Mouse (Mus musculus) embryonic fibroblast, embryonic 13.5 days (primary cell): ENCODE measurements around the gene Syne2. TPM values are rescaled to one million over a fixed set of nuclear protein-coding genes. Genes with fewer than 3 reads are reported as not detected.
"Not testable (repeated sequence)": the region's sequence is repeated elsewhere in the genome, so short reads cannot be mapped to it uniquely, and the experiment has no call there.

Experiments used
- H3K27ac ChIP-seq: 2 replicates; pipeline ENCODE4 v1.5.1; 2012; ENCODE audit warnings: low read length, control low read depth, inconsistent platforms; ENCODE audit not compliant: insufficient read depth
- H3K4me1 ChIP-seq: 2 replicates; pipeline ENCODE4 v1.6.1; 2011; ENCODE audit warnings: low read length; ENCODE audit not compliant: control insufficient read depth, insufficient read depth
- H3K4me3 ChIP-seq: 2 replicates; pipeline ENCODE4 v1.5.1; 2011; ENCODE audit warnings: mild to moderate bottlenecking, control low read depth, low read length; ENCODE audit not compliant: insufficient read depth
- CTCF ChIP-seq: IDR thresholded peaks from 2 replicates; pipeline ENCODE4 v1.5.1; 2011; ENCODE audit warnings: mild to moderate bottlenecking, control low read depth, low read length, moderate library complexity, borderline replicate concordance; ENCODE audit not compliant: insufficient read depth
- POLR2A ChIP-seq: IDR thresholded peaks from 2 replicates; pipeline ENCODE4 v1.6.1; 2011; ENCODE audit warnings: low read depth, mild to moderate bottlenecking, control low read depth, low read length, moderate library complexity
- polyA plus RNA-seq: library from polyadenylated mRNA; stranded (reverse); fragments of >200 nt; gene quantifications from 2 replicates; pipeline ENCODE4 v1.2.4, GENCODE M21; 2011; ENCODE audit warnings: low read depth; ENCODE audit not compliant: missing spikeins, insufficient read length

The Syne2 gene
- polyA plus RNA-seq, 1 experiment = 10.9 TPM

- H3K27ac ChIP-seq = no peak overlapping the region
- no peak for TF ChIP-seq POLR2A
- no peak for TF ChIP-seq CTCF
- no peak overlapping the region for H3K4me3 ChIP-seq
- peaks cover 2% of the 10 kb centered on the region; the same call in 1 of the 2 replicates for H3K4me1 ChIP-seq
These were observed 299.8 kb downstream of the Syne2 start for GRCm38 (mm10) chr12:76117632-76118153.

- H3K4me3 ChIP-seq = no peak overlapping the region
- TF ChIP-seq CTCF (no peak), POLR2A (no peak)
- no peaks in the 10 kb centered on the region for H3K4me1 ChIP-seq
- H3K27ac ChIP-seq = no peak overlapping the region
These were observed 305.3 kb downstream of the Syne2 start for GRCm38 (mm10) chr12:76123223-76123622.

DNA sequence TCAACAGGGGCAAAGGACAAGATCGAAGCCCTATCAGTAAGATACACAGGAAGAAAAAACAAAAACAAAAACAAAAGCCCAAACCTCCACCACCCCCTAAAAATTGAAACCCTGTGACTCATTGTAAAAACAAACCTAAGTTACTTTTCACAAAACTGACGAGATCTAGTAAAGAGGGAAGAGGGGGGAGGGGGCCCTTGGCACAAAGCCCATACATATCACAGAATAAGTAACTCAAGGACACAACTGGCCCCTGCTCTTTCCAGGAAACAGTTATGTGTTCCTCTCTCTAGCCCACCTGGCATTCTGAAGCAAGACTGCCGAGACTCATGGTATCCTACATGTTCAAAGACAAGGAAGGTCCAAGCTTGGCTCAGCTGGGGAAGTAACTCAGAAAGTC lies 310.4 kb downstream of the Syne2 start:
- H3K4me1 ChIP-seq = no peaks in the 10 kb centered on the region
- no peak overlapping the region for H3K4me3 ChIP-seq
- no peak overlapping the region for H3K27ac ChIP-seq
- TF ChIP-seq CTCF (no peak), POLR2A (no peak)

DNA sequence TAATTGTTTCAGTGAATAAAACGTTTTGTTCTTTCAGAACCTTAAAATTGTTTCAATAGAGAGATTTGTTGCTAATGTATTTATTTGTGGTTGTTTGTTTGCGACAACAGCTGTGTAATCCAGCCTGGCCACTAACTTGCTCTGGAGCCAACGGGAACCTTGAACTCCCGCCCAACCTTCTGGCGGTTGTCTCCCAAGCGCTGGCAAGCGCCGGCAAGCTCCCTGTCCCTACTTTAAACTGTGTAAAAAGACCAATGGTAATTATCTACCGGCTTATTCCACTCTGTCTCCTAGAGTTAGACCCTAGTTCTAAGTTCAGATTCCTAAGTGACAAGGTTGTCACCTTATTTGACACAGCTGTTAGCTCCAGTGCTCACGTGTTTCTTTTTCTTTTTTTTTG lies 310.9 kb downstream of the Syne2 start:
- no peak overlapping the region for H3K27ac ChIP-seq
- no peak overlapping the region for H3K4me3 ChIP-seq
- TF ChIP-seq POLR2A (no peak), CTCF (no peak)
- no peaks in the 10 kb centered on the region for H3K4me1 ChIP-seq

- Histone ChIP-seq H3K4me1 (no peaks in the 10 kb centered on the region), H3K27ac (no peak overlapping the region), H3K4me3 (no peak overlapping the region)
- TF ChIP-seq POLR2A (no peak), CTCF (peak; percentile 48)
These were observed 312.3 kb downstream of the Syne2 start for GRCm38 (mm10) chr12:76130281-76130680.

GRCm38 (mm10) chr12:76130891-76131290 lies 313.0 kb downstream of the Syne2 start:
- Histone ChIP-seq H3K4me3 (no peak overlapping the region), H3K4me1 (no peaks in the 10 kb centered on the region), H3K27ac (no peak overlapping the region)
- no peak for TF ChIP-seq CTCF
- TF ChIP-seq POLR2A = no peak

DNA sequence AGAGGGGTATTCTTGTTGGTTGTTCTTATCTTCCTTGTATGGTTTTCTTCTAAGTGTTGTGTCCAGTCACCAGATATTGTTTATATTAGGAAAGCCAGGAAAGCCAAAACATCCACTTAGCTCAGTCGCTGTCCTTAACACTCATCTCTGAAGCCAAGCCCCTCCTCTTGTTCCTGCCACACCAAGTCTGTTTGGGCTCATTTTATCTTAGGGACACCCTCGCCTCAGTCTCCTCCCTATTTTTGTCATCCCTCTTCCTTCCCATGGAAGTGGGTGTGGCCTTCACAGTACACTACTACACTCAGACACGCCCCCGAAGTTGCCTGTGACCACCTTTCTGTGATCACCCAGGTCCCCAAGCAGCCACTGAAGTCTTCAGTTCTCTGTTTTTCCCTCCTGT lies 314.7 kb downstream of the Syne2 start:
- no peak overlapping the region for H3K27ac ChIP-seq
- H3K4me3 ChIP-seq = no peak overlapping the region
- no peaks in the 10 kb centered on the region for H3K4me1 ChIP-seq
- TF ChIP-seq POLR2A (no peak), CTCF (no peak)

DNA sequence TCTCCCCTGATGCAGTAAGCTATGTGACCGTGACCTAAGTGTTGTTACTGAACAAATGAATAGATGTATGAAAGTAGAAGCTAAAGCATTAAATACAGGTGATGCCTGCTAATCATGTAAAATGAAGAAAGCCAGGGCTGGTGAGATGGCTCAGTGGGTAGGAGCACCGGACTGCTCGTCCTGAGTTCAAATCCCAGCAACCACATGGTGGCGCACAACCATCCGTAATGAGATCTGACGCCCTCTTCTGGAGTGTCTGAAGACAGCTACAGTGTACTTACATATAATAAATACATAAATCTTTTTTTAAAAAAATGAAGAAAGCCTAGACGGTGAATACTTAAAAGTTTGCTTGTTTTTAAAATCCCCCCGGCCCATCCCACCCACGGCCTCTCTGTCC lies 315.1 kb downstream of the Syne2 start:
- not testable (repeated sequence) for H3K4me1 ChIP-seq, H3K4me3 ChIP-seq, H3K27ac ChIP-seq

DNA sequence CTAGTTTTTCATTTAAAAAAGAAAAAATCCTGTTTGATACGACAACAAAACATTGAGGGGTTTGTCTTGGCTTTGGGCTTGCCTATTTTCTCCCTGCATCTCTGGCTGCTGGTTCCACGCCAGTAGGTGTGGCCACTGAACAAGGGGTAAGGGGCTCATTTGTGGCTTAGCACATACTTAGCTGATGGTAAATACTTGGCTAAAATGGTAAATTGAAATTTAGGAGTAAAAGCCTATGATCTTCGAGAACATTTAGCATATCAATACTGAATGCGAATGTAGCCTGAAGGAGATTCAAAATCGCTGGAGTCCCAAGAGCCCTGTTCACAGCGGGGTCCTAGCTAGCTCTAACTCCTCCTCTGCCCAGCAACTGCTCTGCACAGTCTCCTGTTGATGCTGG lies 318.8 kb downstream of the Syne2 start:
- Histone ChIP-seq H3K4me1 (no peaks in the 10 kb centered on the region), H3K27ac (no peak overlapping the region), H3K4me3 (no peak overlapping the region)
- no peak for TF ChIP-seq CTCF

DNA sequence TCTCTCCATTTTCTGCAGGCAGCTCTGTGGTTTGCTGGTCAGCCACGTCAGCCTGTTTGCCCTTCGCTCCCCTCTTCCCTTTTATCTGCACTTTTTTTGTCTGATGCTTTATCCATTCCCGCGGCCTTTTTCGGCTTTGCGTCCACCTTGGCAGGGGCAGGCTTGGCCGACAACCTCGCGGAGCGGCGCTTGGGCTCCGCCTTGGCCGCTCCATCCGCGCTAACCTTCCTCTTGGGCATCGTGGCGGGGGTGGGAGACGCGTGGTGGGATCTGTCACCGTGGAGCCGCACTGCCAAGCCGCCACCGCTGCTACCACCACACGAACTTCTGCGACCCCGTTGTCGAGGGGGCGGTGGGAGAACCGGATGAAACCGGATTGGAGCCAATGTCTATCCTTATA lies 334.5 kb downstream of the Syne2 start:
- H3K4me1 ChIP-seq, H3K27ac ChIP-seq: not testable (repeated sequence)
- H3K4me3 ChIP-seq = 0 out of 2 replicates have a peak overlapping the region, but pooled peaks have one; percentile 16

Other genes with a start within 250 kb of the Syne2 start
- 37.9 and 43.2 TPM in 2 replicates for gene Ppp2r5e, start 221.9 kb upstream of the Syne2 start, polyA plus RNA-seq
- 25.5 and 32.7 TPM in 2 replicates for gene Wdr89, start 148.6 kb upstream of the Syne2 start, polyA plus RNA-seq
- gene Sgpp1, start 82.4 kb upstream of the Syne2 start, polyA plus RNA-seq = 27.9 TPM in 2 replicates